Mouse (Mus musculus) myocyte (in vitro differentiated cells): Measurements from ENCODE around the gene Axl. TPM values are rescaled to one million over a fixed set of nuclear protein-coding genes. Genes with fewer than 3 reads are reported as not detected.

ENCODE experiments used
- H3K27me3 ChIP-seq: one replicate; pipeline ENCODE4 v1.6.1; 2011; ENCODE audit not compliant: control insufficient read depth, insufficient read depth, insufficient read length
- H3K36me3 ChIP-seq: one replicate; pipeline ENCODE4 v1.6.1; 2011; ENCODE audit not compliant: control insufficient read depth, insufficient read depth
- H3K4me2 ChIP-seq: one replicate; pipeline ENCODE4 v1.6.1; 2011; ENCODE audit warnings: low read depth, control low read depth
- H3K4me3 ChIP-seq: one replicate; pipeline ENCODE4 v1.5.1; 2011; ENCODE audit warnings: mild to moderate bottlenecking, control low read depth, moderate library complexity
- H3K79me2 ChIP-seq: one replicate; pipeline ENCODE4 v1.6.1; 2011; ENCODE audit not compliant: control insufficient read depth, insufficient read depth
- H3ac ChIP-seq: one replicate; pipeline ENCODE4 v1.6.1; 2011; ENCODE audit not compliant: control insufficient read depth, insufficient read length
- CEBPB ChIP-seq: IDR thresholded peaks from 2 replicates; pipeline ENCODE4 v1.6.1; 2011; ENCODE audit warnings: mild to moderate bottlenecking, moderate library complexity; ENCODE audit not compliant: poor library complexity, insufficient read depth, severe bottlenecking
- E2F4 ChIP-seq: IDR thresholded peaks from one replicate; pipeline ENCODE4 v1.6.1; 2011; ENCODE audit warnings: mild to moderate bottlenecking, control low read depth, moderate library complexity; ENCODE audit not compliant: insufficient read depth
- MAX ChIP-seq: IDR thresholded peaks from one replicate; pipeline ENCODE4 v1.6.1; 2011; ENCODE audit warnings: low read depth, mild to moderate bottlenecking, control low read depth
- MYOD1 ChIP-seq, 3 experiments: IDR thresholded peaks; one replicate each; pipeline ENCODE4 v1.6.1; 2011; ENCODE audit warnings: control low read depth in 2 of 3, low read depth in 2 of 3, mild to moderate bottlenecking in 2 of 3, moderate library complexity in 1 of 3; ENCODE audit not compliant: insufficient read length in 2 of 3, control insufficient read depth in 1 of 3
- MYOG ChIP-seq, 3 experiments: IDR thresholded peaks; one replicate each; pipeline ENCODE4 v1.6.1; 2011; ENCODE audit warnings: control low read depth in 2 of 3, low read depth in 2 of 3, mild to moderate bottlenecking in 2 of 3; ENCODE audit not compliant: insufficient read length in 2 of 3, control insufficient read depth in 1 of 3, insufficient read depth in 1 of 3
- POLR2A ChIP-seq: IDR thresholded peaks from one replicate; pipeline ENCODE4 v1.6.1; 2011; ENCODE audit warnings: low read depth, mild to moderate bottlenecking, control low read depth, moderate library complexity; ENCODE audit not compliant: insufficient read length
- POLR2AphosphoS2 ChIP-seq: IDR thresholded peaks from one replicate; pipeline ENCODE4 v1.6.1; 2011; ENCODE audit warnings: low read depth, control low read depth; ENCODE audit not compliant: insufficient read length
- REST ChIP-seq: IDR thresholded peaks from one replicate; pipeline ENCODE4 v1.6.1; 2011; ENCODE audit warnings: mild to moderate bottlenecking, control low read depth, moderate library complexity; ENCODE audit not compliant: insufficient read depth, insufficient read length
- SRF ChIP-seq: IDR thresholded peaks from one replicate; pipeline ENCODE4 v1.6.1; 2011; ENCODE audit warnings: low read depth; ENCODE audit not compliant: control insufficient read depth, insufficient read length
- TCF12 ChIP-seq: IDR thresholded peaks from one replicate; pipeline ENCODE4 v1.6.1; 2011; ENCODE audit warnings: mild to moderate bottlenecking, control low read depth; ENCODE audit not compliant: poor library complexity, insufficient read depth, severe bottlenecking
- TCF3 ChIP-seq: IDR thresholded peaks from one replicate; pipeline ENCODE4 v1.6.1; 2011; ENCODE audit warnings: low read depth, control low read depth; ENCODE audit not compliant: insufficient read length
- USF1 ChIP-seq: IDR thresholded peaks from one replicate; pipeline ENCODE4 v1.6.1; 2011; ENCODE audit warnings: low read depth, mild to moderate bottlenecking, control low read depth, moderate library complexity
- polyA plus RNA-seq: library from polyadenylated mRNA; unstranded; fragments of >200 nt; fragmentation: generic; extraction: Trizol; gene quantifications from one replicate; pipeline ENCODE4 v1.2.1, GENCODE M21; 2012; ENCODE audit warnings: missing spikeins

Gene Axl
- 112 TPM for polyA plus RNA-seq

- Histone ChIP-seq H3K4me3 (peak within 1 kb of the TSS; percentile 73), H3K79me2 (peaks cover 32% of the 10 kb centered on the region), H3K27me3 (no peaks in the 10 kb centered on the region), H3K4me2 (peak within 1 kb of the TSS; percentile 78), H3ac (peak within 1 kb of the TSS; percentile 32), H3K36me3 (no peaks in the 10 kb centered on the region)
- no peak for TF ChIP-seq USF1
- peak; percentile 52 for TF ChIP-seq POLR2A
- TF ChIP-seq POLR2AphosphoS2 = peak; percentile 7
- no peak for TF ChIP-seq SRF
- peak in 1 of 3 experiments; percentile 49 for TF ChIP-seq MYOG (IDR thresholded peaks at IDR 0.05; ENCODE audit: control insufficient read depth in 1 of 3, insufficient read depth in 1 of 3, insufficient read length in 2 of 3, low read depth in 2 of 3)
- no peak for TF ChIP-seq TCF12
- no peak for TF ChIP-seq E2F4
- peak in 2 of 3 experiments; percentile 34 to 41 for TF ChIP-seq MYOD1 (IDR thresholded peaks at IDR 0.05; ENCODE audit: control insufficient read depth in 1 of 3, insufficient read length in 2 of 3, low read depth in 2 of 3)
- no peak for TF ChIP-seq CEBPB
Measured at GRCm38 (mm10) chr7:25788220-25789128, at the start of gene Axl. Gene Axl, minus strand, starts transcription at chr7:25788705.

GRCm38 (mm10) chr7:25835188-25835891 lies 46.8 kb upstream of the Axl start:
- Histone ChIP-seq H3K4me3 (no peak overlapping the region), H3K4me2 (no peak overlapping the region), H3K79me2 (no peaks in the 10 kb centered on the region), H3K36me3 (no peaks in the 10 kb centered on the region), H3K27me3 (no peaks in the 10 kb centered on the region), H3ac (no peak overlapping the region)
- TF ChIP-seq E2F4 (no peak), TCF12 (no peak), MYOD1 (IDR thresholded peaks at IDR 0.05; ENCODE audit: control insufficient read depth in 1 of 3, insufficient read length in 2 of 3, low read depth in 2 of 3) (no peak), USF1 (no peak), CEBPB (no peak), REST (no peak), MAX (no peak), MYOG (IDR thresholded peaks at IDR 0.05; ENCODE audit: control insufficient read depth in 1 of 3, insufficient read depth in 1 of 3, insufficient read length in 2 of 3, low read depth in 2 of 3) (no peak), TCF3 (no peak), POLR2AphosphoS2 (no peak), POLR2A (no peak), SRF (no peak)

- Histone ChIP-seq H3K79me2 (no peaks in the 10 kb centered on the region), H3K4me2 (peak overlapping the region; percentile 55), H3ac (no peak overlapping the region), H3K4me3 (no peak overlapping the region), H3K36me3 (no peaks in the 10 kb centered on the region), H3K27me3 (no peaks in the 10 kb centered on the region)
- TF ChIP-seq SRF = no peak
Measured at GRCm38 (mm10) chr7:25831557-25832530, 43.3 kb upstream of the Axl start.

- H3K4me3 ChIP-seq = no peak overlapping the region
- no peak for TF ChIP-seq SRF
- no peak for TF ChIP-seq MAX
- TF ChIP-seq E2F4 = no peak
- no peak for TF ChIP-seq TCF3
- TF ChIP-seq REST = no peak
- TF ChIP-seq TCF12 = no peak
- no peak for TF ChIP-seq POLR2A
- TF ChIP-seq POLR2AphosphoS2 = no peak
- TF ChIP-seq USF1 = no peak
- no peak for TF ChIP-seq CEBPB
- TF ChIP-seq MYOD1 (IDR thresholded peaks at IDR 0.05; ENCODE audit: control insufficient read depth in 1 of 3, insufficient read length in 2 of 3, low read depth in 2 of 3) = no peak
- TF ChIP-seq MYOG (IDR thresholded peaks at IDR 0.05; ENCODE audit: control insufficient read depth in 1 of 3, insufficient read depth in 1 of 3, insufficient read length in 2 of 3, low read depth in 2 of 3) = no peak
- H3ac ChIP-seq = no peak overlapping the region
- H3K36me3 ChIP-seq = no peaks in the 10 kb centered on the region
- no peak overlapping the region for H3K4me2 ChIP-seq
- no peaks in the 10 kb centered on the region for H3K79me2 ChIP-seq
- no peaks in the 10 kb centered on the region for H3K27me3 ChIP-seq
Measured at GRCm38 (mm10) chr7:25830251-25830650, 41.7 kb upstream of the Axl start.
